Mouse (Mus musculus): ENCODE results near the gene Aanat. TPM values are rescaled to one million over a fixed set of nuclear protein-coding genes. Genes with fewer than 3 reads are reported as not detected.

The Aanat gene
- polyA plus RNA-seq, 1 experiment from 2014 or later: not detected

DNA sequence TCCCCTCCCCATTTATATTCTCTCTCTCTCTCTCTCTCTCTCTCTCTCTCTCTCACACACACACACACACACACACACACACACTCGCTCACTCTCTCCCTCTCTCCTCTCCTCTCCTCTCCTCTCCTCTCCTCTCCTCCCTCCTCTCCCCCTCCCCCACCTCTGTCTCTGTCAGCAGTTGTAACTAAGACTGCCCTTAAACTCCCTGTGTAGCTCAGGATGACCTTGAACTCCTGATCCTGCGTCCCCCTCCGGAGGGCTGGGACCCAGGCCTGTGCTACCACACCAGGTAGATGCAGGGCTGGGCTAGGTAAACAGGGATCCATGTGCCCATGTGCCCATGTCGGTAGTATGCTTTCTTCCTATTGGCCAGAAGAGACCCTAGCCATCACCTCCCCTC lies 5.4 kb downstream of the Aanat start:
- Histone ChIP-seq H3K27me3 (replicated peaks; ENCODE audit: control insufficient read depth, insufficient read depth, low read length) (peaks cover 14% of the 10 kb centered on the region), H3K36me3 (ENCODE audit: control insufficient read depth, insufficient read depth) (0 out of 2 replicates have a peak, but pooled peaks cover 2% of the 10 kb centered on the region), H3K27ac (ENCODE audit: low read depth, low read length) (no peak overlapping the region), H3K4me1 (replicated peaks; ENCODE audit: control insufficient read depth, insufficient read depth, low read length) (no peaks in the 10 kb centered on the region), H3K4me3 (ENCODE audit: low read depth, low read length) (no peak overlapping the region), H3K9ac (ENCODE audit: low read depth, low read length) (no peak overlapping the region), H3K4me2 (replicated peaks; ENCODE audit: low read depth) (no peak overlapping the region), H3K9me3 (ENCODE audit: control insufficient read depth) (no peaks in the 10 kb centered on the region)
- 75% methylated on average over 4 of the region's 4 CpGs for WGBS
- no peak for ATAC-seq
- no peak for TF ChIP-seq CTCF (IDR thresholded peaks at IDR 0.05; ENCODE audit: low read depth)

DNA sequence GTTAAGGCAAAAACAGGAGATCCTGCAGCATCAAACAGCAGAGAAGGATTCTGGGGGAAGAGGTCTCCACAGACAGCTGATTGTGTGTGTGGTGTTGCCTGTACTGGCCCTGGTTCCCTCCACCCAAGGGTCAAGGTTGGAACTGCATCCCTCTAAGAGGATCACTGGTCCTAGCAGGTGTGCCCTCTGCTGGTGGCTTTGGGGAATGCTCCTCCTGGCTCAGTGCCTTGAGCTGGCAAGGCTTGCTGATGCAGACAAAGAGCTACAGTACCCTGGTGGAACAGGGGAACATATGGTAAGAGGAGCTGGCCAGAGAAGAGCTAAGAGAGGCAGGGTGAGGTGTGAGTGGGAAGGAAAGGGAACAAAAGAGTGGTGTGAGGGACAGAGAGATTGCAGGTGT lies 6.2 kb downstream of the Aanat start:
- peak; percentile 69 for ATAC-seq
- Histone ChIP-seq H3K36me3 (ENCODE audit: control insufficient read depth, insufficient read depth) (peaks cover 9% of the 10 kb centered on the region; the same call in 1 of the 2 replicates), H3K9me3 (ENCODE audit: control insufficient read depth) (no peaks in the 10 kb centered on the region), H3K4me3 (ENCODE audit: low read depth, low read length) (no peak overlapping the region), H3K4me1 (replicated peaks; ENCODE audit: control insufficient read depth, insufficient read depth, low read length) (no peaks in the 10 kb centered on the region), H3K27ac (ENCODE audit: low read depth, low read length) (no peak overlapping the region), H3K27me3 (replicated peaks; ENCODE audit: control insufficient read depth, insufficient read depth, low read length) (peaks cover 9% of the 10 kb centered on the region), H3K9ac (ENCODE audit: low read depth, low read length) (no peak overlapping the region), H3K4me2 (replicated peaks; ENCODE audit: low read depth) (no peak overlapping the region)
- TF ChIP-seq CTCF (IDR thresholded peaks at IDR 0.05; ENCODE audit: low read depth): peak; percentile 99

DNA sequence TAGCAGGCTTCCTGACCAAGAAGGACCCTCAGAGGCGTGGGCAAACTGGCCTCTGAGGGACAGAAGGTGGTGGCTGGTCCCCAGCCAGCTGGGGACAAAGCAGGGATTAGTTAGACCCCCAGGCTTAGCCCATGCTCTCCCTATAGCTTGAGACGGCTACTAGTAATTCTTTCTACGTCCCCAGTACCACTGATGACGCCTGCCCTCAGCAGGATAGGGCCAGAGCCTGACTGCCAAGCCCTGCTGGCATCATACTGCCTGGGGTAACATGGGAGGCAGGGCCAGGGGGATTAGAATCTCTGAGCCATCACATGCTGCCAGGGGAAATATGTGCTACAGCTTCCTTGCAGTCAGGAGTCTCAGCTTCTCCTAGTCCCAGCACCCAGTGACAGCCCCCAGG lies 7.1 kb downstream of the Aanat start:
- Histone ChIP-seq H3K4me2 (replicated peaks; ENCODE audit: low read depth) (no peak overlapping the region), H3K27ac (ENCODE audit: low read depth, low read length) (no peak overlapping the region), H3K4me1 (replicated peaks; ENCODE audit: control insufficient read depth, insufficient read depth, low read length) (no peaks in the 10 kb centered on the region), H3K36me3 (ENCODE audit: control insufficient read depth, insufficient read depth) (peaks cover 16% of the 10 kb centered on the region; the same call in 1 of the 2 replicates), H3K4me3 (ENCODE audit: low read depth, low read length) (no peak overlapping the region), H3K27me3 (replicated peaks; ENCODE audit: control insufficient read depth, insufficient read depth, low read length) (no peaks in the 10 kb centered on the region; the same call in 1 of the 2 replicates), H3K9ac (ENCODE audit: low read depth, low read length) (no peak overlapping the region), H3K9me3 (ENCODE audit: control insufficient read depth) (no peaks in the 10 kb centered on the region)
- WGBS: 82% methylated on average over 4 of the region's 4 CpGs
- no peak for TF ChIP-seq CTCF (IDR thresholded peaks at IDR 0.05; ENCODE audit: low read depth)
- no peak for ATAC-seq

DNA sequence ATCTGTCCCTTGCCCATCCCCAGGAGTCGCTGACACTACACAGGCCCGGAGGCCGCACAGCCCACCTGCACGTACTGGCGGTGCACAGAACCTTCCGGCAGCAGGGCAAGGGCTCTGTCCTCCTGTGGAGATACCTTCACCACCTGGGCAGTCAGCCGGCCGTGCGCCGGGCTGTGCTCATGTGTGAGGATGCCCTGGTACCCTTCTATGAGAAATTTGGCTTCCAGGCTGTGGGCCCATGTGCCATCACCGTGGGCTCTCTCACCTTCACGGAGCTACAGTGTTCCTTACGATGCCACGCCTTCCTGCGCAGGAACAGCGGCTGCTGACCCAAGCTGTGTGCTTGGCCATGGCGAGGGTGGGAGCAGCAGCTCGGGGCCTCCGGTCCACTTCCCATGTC lies 10.5 kb downstream of the Aanat start:
- H3K4me1 ChIP-seq (replicated peaks; ENCODE audit: control insufficient read depth, insufficient read depth, low read length): no peaks in the 10 kb centered on the region
- H3K9ac ChIP-seq (ENCODE audit: low read depth, low read length): no peak overlapping the region
- no peak for TF ChIP-seq CTCF (IDR thresholded peaks at IDR 0.05; ENCODE audit: low read depth)
- H3K9me3 ChIP-seq (ENCODE audit: control insufficient read depth): no peaks in the 10 kb centered on the region
- no peak overlapping the region for H3K4me2 ChIP-seq (replicated peaks; ENCODE audit: low read depth)
- no peak overlapping the region for H3K27ac ChIP-seq (ENCODE audit: low read depth, low read length)
- WGBS: 85% methylated on average over 19 of the region's 19 CpGs
- peaks cover 48% of the 10 kb centered on the region; the same call in 1 of the 2 replicates for H3K36me3 ChIP-seq (ENCODE audit: control insufficient read depth, insufficient read depth)
- no peak for ATAC-seq
- H3K4me3 ChIP-seq (ENCODE audit: low read depth, low read length): no peak overlapping the region
- H3K27me3 ChIP-seq (replicated peaks; ENCODE audit: control insufficient read depth, insufficient read depth, low read length): no peaks in the 10 kb centered on the region

DNA sequence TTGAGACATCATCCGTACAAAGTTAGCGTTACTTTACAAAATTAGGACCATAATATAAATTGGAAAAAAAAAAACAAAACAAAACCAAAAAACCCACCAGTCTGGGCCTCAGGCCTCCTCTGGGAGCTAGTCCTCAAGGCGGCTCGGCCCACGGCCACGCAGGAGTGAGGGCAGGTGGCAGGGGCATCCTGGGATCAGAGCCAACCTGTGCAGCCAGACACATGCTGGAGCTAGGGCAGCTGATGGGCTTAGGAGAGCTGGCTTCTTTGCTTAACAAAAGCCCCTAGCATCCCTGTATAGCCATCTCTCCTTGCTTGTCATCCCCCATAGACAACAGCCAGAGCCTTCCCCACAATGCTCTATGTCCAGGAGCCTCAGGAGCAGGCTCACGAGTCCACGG lies 12.0 kb downstream of the Aanat start:
- TF ChIP-seq CTCF (IDR thresholded peaks at IDR 0.05; ENCODE audit: low read depth): no peak
- Histone ChIP-seq H3K36me3 (ENCODE audit: control insufficient read depth, insufficient read depth) (peaks cover 63% of the 10 kb centered on the region), H3K4me2 (replicated peaks; ENCODE audit: low read depth) (no peak overlapping the region), H3K9me3 (ENCODE audit: control insufficient read depth) (no peaks in the 10 kb centered on the region), H3K27ac (ENCODE audit: low read depth, low read length) (no peak overlapping the region), H3K4me1 (replicated peaks; ENCODE audit: control insufficient read depth, insufficient read depth, low read length) (no peaks in the 10 kb centered on the region), H3K27me3 (replicated peaks; ENCODE audit: control insufficient read depth, insufficient read depth, low read length) (no peaks in the 10 kb centered on the region), H3K9ac (ENCODE audit: low read depth, low read length) (no peak overlapping the region), H3K4me3 (ENCODE audit: low read depth, low read length) (no peak overlapping the region)
- no peak for ATAC-seq
- 91% methylated on average over 8 of the region's 8 CpGs for WGBS

DNA sequence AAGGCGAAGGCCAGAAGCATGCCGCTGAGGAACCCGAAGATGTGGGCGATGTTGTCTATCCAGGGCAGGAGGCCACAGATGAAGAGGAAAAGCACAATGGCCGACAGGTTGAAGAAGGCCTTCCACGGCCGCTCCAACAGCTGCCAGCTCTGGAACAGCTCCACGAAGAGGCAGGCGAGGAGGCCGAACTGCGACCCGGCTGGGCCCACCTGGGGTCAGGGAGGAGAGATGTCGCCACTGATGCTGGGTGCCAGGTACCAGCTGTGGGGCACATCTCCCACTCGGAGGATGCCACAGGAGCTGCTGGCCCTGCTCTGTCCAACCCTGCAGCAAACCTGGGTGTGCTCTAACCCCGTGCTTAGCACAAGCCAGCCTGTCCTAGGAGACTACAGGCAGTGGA lies 13.0 kb downstream of the Aanat start:
- no peak for TF ChIP-seq CTCF (IDR thresholded peaks at IDR 0.05; ENCODE audit: low read depth)
- H3K36me3 ChIP-seq (ENCODE audit: control insufficient read depth, insufficient read depth): peaks cover 72% of the 10 kb centered on the region
- no peaks in the 10 kb centered on the region for H3K9me3 ChIP-seq (ENCODE audit: control insufficient read depth)
- H3K27ac ChIP-seq (ENCODE audit: low read depth, low read length): no peak overlapping the region
- no peak overlapping the region for H3K4me2 ChIP-seq (replicated peaks; ENCODE audit: low read depth)
- H3K27me3 ChIP-seq (replicated peaks; ENCODE audit: control insufficient read depth, insufficient read depth, low read length): no peaks in the 10 kb centered on the region
- no peak for ATAC-seq
- no peaks in the 10 kb centered on the region for H3K4me1 ChIP-seq (replicated peaks; ENCODE audit: control insufficient read depth, insufficient read depth, low read length)
- H3K9ac ChIP-seq (ENCODE audit: low read depth, low read length): no peak overlapping the region
- no peak overlapping the region for H3K4me3 ChIP-seq (ENCODE audit: low read depth, low read length)
- WGBS: 92% methylated on average over 15 of the region's 15 CpGs

DNA sequence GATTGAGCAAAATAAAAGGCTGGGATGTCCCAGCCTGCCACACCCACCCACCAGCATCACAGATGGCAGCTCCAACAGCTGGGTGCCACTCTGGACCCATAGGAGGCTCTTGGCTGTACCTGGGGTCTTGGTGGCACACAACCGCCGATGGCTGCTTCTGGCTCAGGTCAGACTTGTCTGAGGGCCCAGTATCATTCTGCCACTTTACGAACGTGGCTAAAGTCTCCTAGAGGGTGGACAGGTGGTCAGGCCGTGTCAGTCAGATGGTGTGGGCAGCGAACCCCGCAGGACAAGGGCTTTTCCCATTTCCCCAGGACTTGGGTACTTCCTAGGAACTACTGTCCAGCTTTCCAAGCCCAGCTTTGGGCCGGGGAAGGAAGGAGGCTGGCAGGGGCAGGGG lies 14.9 kb downstream of the Aanat start:
- WGBS: 94% methylated on average over 8 of the region's 8 CpGs

More for the DNA sequence above, 14.9 kb downstream of the Aanat start:
- TF ChIP-seq CTCF (IDR thresholded peaks at IDR 0.05; ENCODE audit: low read depth): no peak
- no peak for ATAC-seq
- no peaks in the 10 kb centered on the region for H3K4me1 ChIP-seq (replicated peaks; ENCODE audit: control insufficient read depth, insufficient read depth, low read length)
- no peak overlapping the region for H3K4me3 ChIP-seq (ENCODE audit: low read depth, low read length)
- no peaks in the 10 kb centered on the region for H3K27me3 ChIP-seq (replicated peaks; ENCODE audit: control insufficient read depth, insufficient read depth, low read length)
- H3K9me3 ChIP-seq (ENCODE audit: control insufficient read depth): no peaks in the 10 kb centered on the region
- no peak overlapping the region for H3K4me2 ChIP-seq (replicated peaks; ENCODE audit: low read depth)
- H3K9ac ChIP-seq (ENCODE audit: low read depth, low read length): no peak overlapping the region
- H3K27ac ChIP-seq (ENCODE audit: low read depth, low read length): no peak overlapping the region
- peaks cover 83% of the 10 kb centered on the region for H3K36me3 ChIP-seq (ENCODE audit: control insufficient read depth, insufficient read depth)
